Mouse (Mus musculus): Measurements from ENCODE around the gene Smco4.

DNA sequence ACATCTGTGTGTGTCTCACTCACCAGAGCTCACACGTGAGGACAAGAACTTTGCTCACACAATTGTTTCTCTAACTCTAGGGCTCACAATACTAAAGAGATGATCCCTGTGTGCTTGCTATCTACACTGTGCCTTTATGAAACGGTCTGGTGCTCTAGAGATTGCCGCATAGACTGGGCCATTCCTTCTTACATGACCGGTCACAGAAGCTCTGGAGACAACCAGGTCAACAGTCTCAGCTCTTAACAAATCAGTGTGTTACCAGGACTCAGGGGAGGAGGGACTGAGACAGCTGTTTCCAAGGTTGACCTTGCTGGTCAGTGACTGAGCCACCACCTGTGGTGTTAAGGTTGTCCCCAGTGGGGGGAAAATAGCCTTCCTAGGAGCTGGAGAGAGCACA lies 1.5 kb upstream of the Smco4 start:
- TF ChIP-seq POLR2A (IDR thresholded peaks at IDR 0.05; ENCODE audit: low read depth, low read length) (no peak), CTCF (conservative IDR thresholded peaks at IDR 0.05; ENCODE audit: insufficient read depth, insufficient read length, low read depth, low read length) (no peak)
